In genomic region chr10:61382281-61382731, GRCm38 (mm10) we compare ENCODE assay signal across 9 mouse cellular contexts. TPM values are rescaled to one million over a fixed set of nuclear protein-coding genes. Genes with fewer than 3 reads are reported as not detected.
A peak's percentile ranks its signal among the peaks of the same experiment; 100 is the strongest.
DNase-seq lines count a peak whose midpoint lies in the region; ATAC-seq and TF ChIP-seq lines count a peak whose summit lies in the region.
"Had no signal": no experiment of that assay in that cellular context is flagged by ENCODE, and none has a peak within 500 bp of the region (broad histone marks: within the 10 kb centered on the region; RNA-seq: fewer than 3 reads in every experiment).

No protein-coding gene starts in this region.

- POLR2A ChIA-PET in Patski (lab: Charles Lee) = interaction anchor here (0.7 to 1.4 kb wide), 2 partner anchors 11 to 213 kb away, joined by 3 read pairs; no protein-coding TSS in a partner anchor

- no peak for DNase-seq in heart, postnatal 4 days
- DNase-seq in Patski (ENCODE audit: low read depth, low spot score) = no peak
- no peak for DNase-seq in liver, postnatal 0 days
- DNase-seq in stomach, postnatal 0 days (ENCODE audit: low spot score) = no peak
- DNase-seq in left cerebral cortex, adult 8-10 months (ENCODE audit: low spot score in 2 of 2) = no peak

- H3K4me1 ChIP-seq in heart, embryonic 11.5 days (ENCODE audit: control insufficient read depth, insufficient read depth, low read length) = peaks cover 75% of the 10 kb centered on the region
- peaks cover 62% of the 10 kb centered on the region for H3K4me1 ChIP-seq in heart, embryonic 16.5 days (ENCODE audit: control insufficient read depth, insufficient read depth, low read length)
- peaks cover 25% of the 10 kb centered on the region for H3K4me1 ChIP-seq in liver, postnatal 0 days (ENCODE audit: insufficient read depth)
- H3K4me1 ChIP-seq in stomach, postnatal 0 days (replicated peaks; ENCODE audit: control insufficient read depth, insufficient read depth) = peaks cover 12% of the 10 kb centered on the region

- H3K36me3 ChIP-seq in heart, embryonic 11.5 days (ENCODE audit: control insufficient read depth, insufficient read depth, low read length) = no peaks in the 10 kb centered on the region
- no peaks in the 10 kb centered on the region for H3K36me3 ChIP-seq in heart, embryonic 16.5 days (ENCODE audit: control insufficient read depth, insufficient read depth)
- H3K36me3 ChIP-seq in liver, postnatal 0 days (replicated peaks; ENCODE audit: insufficient read depth, low read length) = no peaks in the 10 kb centered on the region
- H3K36me3 ChIP-seq in stomach, postnatal 0 days (ENCODE audit: control insufficient read depth, insufficient read depth, low read length) = no peaks in the 10 kb centered on the region; the same call in 1 of the 2 replicates

- H3K27me3 ChIP-seq in heart, embryonic 11.5 days (ENCODE audit: control insufficient read depth, insufficient read depth, low read length) = no peaks in the 10 kb centered on the region
- H3K27me3 ChIP-seq in Patski = no peaks in the 10 kb centered on the region
- H3K27me3 ChIP-seq in heart, embryonic 16.5 days (ENCODE audit: control insufficient read depth, insufficient read depth, low read length) = no peaks in the 10 kb centered on the region
- peaks cover 16% of the 10 kb centered on the region; the same call in 1 of the 2 replicates for H3K27me3 ChIP-seq in liver, postnatal 0 days (ENCODE audit: insufficient read depth, low read length)
- H3K27me3 ChIP-seq in stomach, postnatal 0 days (ENCODE audit: control insufficient read depth, insufficient read depth, low read length) = no peaks in the 10 kb centered on the region

- 1% methylated on average over 8 of the region's 8 CpGs for WGBS in heart, embryonic 11.5 days (ENCODE audit: insufficient replicate concordance)
- 4% methylated on average over 8 of the region's 8 CpGs for WGBS in heart, embryonic 16.5 days
- WGBS in liver, postnatal 0 days (ENCODE audit: insufficient replicate concordance) = 0% methylated on average over 8 of the region's 8 CpGs
- WGBS in stomach, postnatal 0 days = 10% methylated on average over 8 of the region's 8 CpGs

- peak overlapping the region; percentile 77 for H3K4me3 ChIP-seq in heart, embryonic 11.5 days (ENCODE audit: low read depth, low read length)
- H3K4me3 ChIP-seq in heart, embryonic 16.5 days (ENCODE audit: low read length) = peak overlapping the region; percentile 86
- H3K4me3 ChIP-seq in liver, postnatal 0 days (ENCODE audit: low read depth, low read length) = peak overlapping the region; percentile 53
- peak overlapping the region; percentile 66 for H3K4me3 ChIP-seq in stomach, postnatal 0 days (ENCODE audit: low read depth, low read length)

- in situ Hi-C loops in Patski (cut with MboI; ENCODE audit: low pct_unique_long_range_greater_than_20kb) = no loop called here

- CTCF ChIA-PET in Patski (lab: Charles Lee) = no interaction called here

- TF ChIP-seq EP300 in liver, postnatal 0 days (IDR thresholded peaks at IDR 0.05; ENCODE audit: low read depth) = no peak
- TF ChIP-seq EP300 in stomach, postnatal 0 days (optimal IDR thresholded peaks at IDR 0.05) = no peak

- TF ChIP-seq CTCF in Patski (IDR thresholded peaks at IDR 0.05) = no peak
- no peak for TF ChIP-seq CTCF in liver, postnatal 0 days (IDR thresholded peaks at IDR 0.05; ENCODE audit: low read depth)
- TF ChIP-seq CTCF in stomach, postnatal 0 days (IDR thresholded peaks at IDR 0.05; ENCODE audit: low read depth) = no peak

- H3K4me2 ChIP-seq in heart, embryonic 11.5 days = peak overlapping the region; percentile 96
- H3K4me2 ChIP-seq in heart, embryonic 16.5 days (ENCODE audit: low read depth, low read length) = peak overlapping the region; percentile 94
- H3K4me2 ChIP-seq in liver, postnatal 0 days (ENCODE audit: low read depth, low read length) = peak overlapping the region; percentile 90
- peak overlapping the region; percentile 93 for H3K4me2 ChIP-seq in stomach, postnatal 0 days (replicated peaks; ENCODE audit: low read depth)

- ATAC-seq in heart, embryonic 11.5 days (replicated peaks; ENCODE audit: insufficient number of reproducible peaks, low FRiP score, low TSS enrichment) = no peak
- peak; percentile 23 for ATAC-seq in Patski
- no peak for ATAC-seq in heart, embryonic 16.5 days (replicated peaks; ENCODE audit: extremely low read depth, insufficient read depth, low FRiP score)
- no peak for ATAC-seq in liver, postnatal 0 days
- ATAC-seq in stomach, postnatal 0 days (ENCODE audit: low FRiP score, low TSS enrichment) = no peak
- ATAC-seq in inflammation-experienced regulatory T-cells, adult 6 months = no peak

- H3K27ac ChIP-seq in heart, embryonic 11.5 days (ENCODE audit: low read depth, low read length) = peak overlapping the region; percentile 47; the same call in 1 of the 2 replicates
- peak overlapping the region; percentile 89 for H3K27ac ChIP-seq in heart, embryonic 16.5 days (ENCODE audit: low read length)
- 0 out of 2 replicates have a peak overlapping the region, but pooled peaks have one; percentile 51 for H3K27ac ChIP-seq in liver, postnatal 0 days (ENCODE audit: low read depth)
- H3K27ac ChIP-seq in stomach, postnatal 0 days (replicated peaks) = no peak overlapping the region

- H3K9ac ChIP-seq in heart, embryonic 11.5 days (ENCODE audit: low read depth, low read length) = peak overlapping the region; percentile 67
- H3K9ac ChIP-seq in heart, embryonic 16.5 days (ENCODE audit: low read length) = peak overlapping the region; percentile 91
- peak overlapping the region; percentile 70; the same call in 1 of the 2 replicates for H3K9ac ChIP-seq in liver, postnatal 0 days (replicated peaks)
- H3K9ac ChIP-seq in stomach, postnatal 0 days (ENCODE audit: low read length) = peak overlapping the region; percentile 71

- no peaks in the 10 kb centered on the region for H3K9me3 ChIP-seq in heart, embryonic 11.5 days (replicated peaks; ENCODE audit: control insufficient read depth, low read length)
- no peaks in the 10 kb centered on the region for H3K9me3 ChIP-seq in heart, embryonic 16.5 days (replicated peaks; ENCODE audit: control insufficient read depth, low read length)
- no peaks in the 10 kb centered on the region for H3K9me3 ChIP-seq in liver, postnatal 0 days (ENCODE audit: low read length)
- no peaks in the 10 kb centered on the region for H3K9me3 ChIP-seq in stomach, postnatal 0 days (ENCODE audit: control insufficient read depth, low read length)

RNA-seq across cellular contexts. Expression of gene Pald1, which starts 1.0 kb away (rescaled TPM):
- 17.5 and 22.5 TPM in 2 replicates for polyA plus RNA-seq in heart, embryonic 11.5 days (2014; fragmentation: Nextera tagmentation; extraction: Ambion mirVana)
- total RNA-seq in heart, postnatal 4 days (2021) = 10 to 100 TPM; 38.1 to 38.9 TPM
- 14.5 TPM for polyA plus RNA-seq in Patski (2021)
- polyA plus RNA-seq in heart, embryonic 16.5 days (2015; fragmentation: Nextera tagmentation; extraction: Ambion mirVana) = 21.0 and 28.4 TPM in 2 replicates
- polyA plus RNA-seq in liver, postnatal 0 days (2015; fragmentation: Nextera tagmentation; extraction: Ambion mirVana) = 3.7 and 3.8 TPM in 2 replicates
- polyA plus RNA-seq in stomach, postnatal 0 days (2015; fragmentation: Nextera tagmentation; extraction: Ambion mirVana) = 5.6 and 5.7 TPM in 2 replicates
- 1 to 10 TPM in 1 of 3 experiments, not detected in 2; 1.0 TPM for polyA plus RNA-seq in inflammation-experienced regulatory T-cells, adult 6 months (2017; shearing (Covaris generic))
- 10 to 100 TPM; 10.6 to 15.2 (median 13.0) TPM for total RNA-seq in left cerebral cortex, adult 8-10 months (2022)

RNA-seq across cellular contexts. Expression of gene Nodal, which starts 35.5 kb away (rescaled TPM):
- not detected in 2 replicates for polyA plus RNA-seq in heart, embryonic 11.5 days (2014; fragmentation: Nextera tagmentation; extraction: Ambion mirVana)
- under 1 TPM; 0.24 to 0.32 TPM for total RNA-seq in heart, postnatal 4 days (2021)
- not detected for polyA plus RNA-seq in Patski (2021)
- 0.14 TPM in 1 of 2 replicates, not detected in the other for polyA plus RNA-seq in heart, embryonic 16.5 days (2015; fragmentation: Nextera tagmentation; extraction: Ambion mirVana)
- polyA plus RNA-seq in liver, postnatal 0 days (2015; fragmentation: Nextera tagmentation; extraction: Ambion mirVana) = 0.08 and 0.19 TPM in 2 replicates
- 0.05 TPM in 1 of 2 replicates, not detected in the other for polyA plus RNA-seq in stomach, postnatal 0 days (2015; fragmentation: Nextera tagmentation; extraction: Ambion mirVana)
- polyA plus RNA-seq in inflammation-experienced regulatory T-cells, adult 6 months (2017; shearing (Covaris generic)) = under 1 TPM in 2 of 3 experiments, not detected in 1; 0.21 to 0.45 TPM
- under 1 TPM; 0.21 to 0.30 (median 0.22) TPM for total RNA-seq in left cerebral cortex, adult 8-10 months (2022)
- total RNA-seq: adrenal gland, postnatal 36 days had no signal
